Mouse (Mus musculus) R1 (cell line): Measurements from ENCODE around the gene Tns3.
A peak's percentile ranks its signal among the peaks of the same experiment; 100 is the strongest.

Experiments used
- DNase-seq: peaks from one replicate; pipeline ENCODE4 v3.0.0-alpha.2; 2018; ENCODE audit warnings: low read depth, low spot score

The Tns3 gene

GRCm38 (mm10) chr11:8651448-8652035, 12.8 kb downstream of the Tns3 start:
- DNase-seq = no peak

GRCm38 (mm10) chr11:8645609-8646008, 18.7 kb downstream of the Tns3 start:
- DNase-seq = no peak

GRCm38 (mm10) chr11:8644272-8644671, 20.1 kb downstream of the Tns3 start:
- DNase-seq = no peak

GRCm38 (mm10) chr11:8641634-8642277, 22.6 kb downstream of the Tns3 start:
- DNase-seq = peak; percentile 92

- DNase-seq = peak; percentile 30
Observed at GRCm38 (mm10) chr11:8639726-8640125, 24.6 kb downstream of the Tns3 start.

GRCm38 (mm10) chr11:8639007-8639718, 25.2 kb downstream of the Tns3 start:
- no peak for DNase-seq

- DNase-seq = peak; percentile 56
Observed at GRCm38 (mm10) chr11:8637469-8638447, 26.6 kb downstream of the Tns3 start.

- no peak for DNase-seq
Observed at GRCm38 (mm10) chr11:8636680-8637079, 27.7 kb downstream of the Tns3 start.

- DNase-seq = peak; percentile 92
Observed at GRCm38 (mm10) chr11:8635778-8636177, 28.6 kb downstream of the Tns3 start.

- peak; percentile 95 for DNase-seq
Observed at GRCm38 (mm10) chr11:8634728-8635410, 29.5 kb downstream of the Tns3 start.

- DNase-seq = peak; percentile 42
Observed at GRCm38 (mm10) chr11:8632163-8632562, 32.2 kb downstream of the Tns3 start.

GRCm38 (mm10) chr11:8629862-8630390, 34.4 kb downstream of the Tns3 start:
- peak; percentile 81 for DNase-seq

- DNase-seq = no peak
Observed at GRCm38 (mm10) chr11:8629326-8629725, 35.0 kb downstream of the Tns3 start.

- DNase-seq = no peak
Observed at GRCm38 (mm10) chr11:8628846-8629253, 35.5 kb downstream of the Tns3 start.

- DNase-seq = no peak
Observed at GRCm38 (mm10) chr11:8627156-8627555, 37.2 kb downstream of the Tns3 start.

- no peak for DNase-seq
Observed at GRCm38 (mm10) chr11:8626715-8627114, 37.6 kb downstream of the Tns3 start.

GRCm38 (mm10) chr11:8625915-8626604, 38.3 kb downstream of the Tns3 start:
- DNase-seq = no peak

GRCm38 (mm10) chr11:8625451-8625850, 38.9 kb downstream of the Tns3 start:
- DNase-seq = no peak

- peak; percentile 64 for DNase-seq
Observed at GRCm38 (mm10) chr11:8624179-8624886, 40.0 kb downstream of the Tns3 start.

- DNase-seq = no peak
Observed at GRCm38 (mm10) chr11:8623852-8624178, 40.5 kb downstream of the Tns3 start.
